Mouse (Mus musculus): ENCODE measurements around the gene Cradd. TPM values are rescaled to one million over a fixed set of nuclear protein-coding genes. Genes with fewer than 3 reads are reported as not detected.

The Cradd gene
- polyA plus RNA-seq, 1 experiment from 2014 or later = 13.0 TPM

DNA sequence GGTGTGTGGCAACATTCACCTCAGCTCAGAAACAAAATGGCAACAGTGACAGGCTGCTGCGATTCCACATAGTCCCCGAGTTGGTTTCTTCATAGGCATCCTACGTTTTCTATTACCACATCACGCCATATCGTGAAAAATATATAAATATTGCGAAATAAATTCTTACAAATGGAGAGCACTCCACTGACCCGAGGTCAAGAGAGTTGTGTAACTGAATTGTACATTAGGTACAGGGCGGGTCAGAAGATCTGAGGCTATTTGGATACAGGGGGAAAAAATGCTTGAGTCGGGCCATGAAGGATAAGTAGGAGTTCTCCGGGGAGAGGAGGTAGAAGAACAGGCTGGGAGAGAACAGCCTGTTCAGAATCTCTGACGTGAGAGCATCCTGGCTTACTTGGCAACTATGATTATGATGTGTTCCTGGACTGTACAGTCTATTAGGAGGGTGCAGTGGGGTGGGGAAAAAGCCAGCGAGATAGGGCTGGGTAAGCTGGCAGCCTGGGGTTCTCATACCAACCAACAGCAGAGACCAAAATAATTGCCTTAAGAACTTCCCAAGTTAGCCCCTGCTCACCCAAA, 37.4 kb upstream of the Cradd start:
- Histone ChIP-seq H3K9ac (replicated peaks; ENCODE audit: low read depth, low read length) (no peak overlapping the region), H3K9me3 (ENCODE audit: control insufficient read depth, low read depth, low read length) (no peaks in the 10 kb centered on the region), H3K36me3 (ENCODE audit: control insufficient read depth, insufficient read depth, low read length) (no peaks in the 10 kb centered on the region), H3K4me3 (ENCODE audit: low read depth, low read length) (no peak overlapping the region), H3K4me1 (ENCODE audit: control insufficient read depth, insufficient read depth, low read length) (no peaks in the 10 kb centered on the region), H3K27ac (ENCODE audit: low read length) (no peak overlapping the region), H3K27me3 (ENCODE audit: control insufficient read depth, insufficient read depth, low read length) (no peaks in the 10 kb centered on the region), H3K4me2 (replicated peaks; ENCODE audit: low read depth, low read length) (no peak overlapping the region)
- ATAC-seq (ENCODE audit: insufficient number of reproducible peaks, insufficient read depth, low FRiP score, low read depth) = no peak
- 87% methylated on average over 12 of the region's 12 CpGs for WGBS

DNA sequence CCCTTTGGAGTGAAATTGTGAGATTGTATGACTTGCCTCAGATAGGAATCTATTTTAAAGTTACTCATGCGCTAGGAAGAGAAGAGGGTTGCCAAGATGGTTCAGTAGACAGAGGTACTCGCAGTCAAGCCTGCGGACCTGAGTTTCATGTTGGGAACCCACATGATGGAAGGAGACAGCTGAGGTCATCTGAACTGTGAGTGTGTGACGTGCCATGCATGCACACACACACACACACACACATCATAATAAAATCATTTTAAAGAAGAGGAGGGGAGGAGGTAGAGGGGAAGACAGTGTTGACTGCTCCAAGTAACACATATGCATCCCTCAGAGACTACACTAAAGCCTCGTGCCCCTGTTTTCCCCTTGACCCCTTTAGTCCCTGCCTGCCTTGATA, 36.1 kb upstream of the Cradd start:
- no peak overlapping the region for H3K9ac ChIP-seq (replicated peaks; ENCODE audit: low read depth, low read length)
- no peak overlapping the region for H3K27ac ChIP-seq (ENCODE audit: low read length)
- no peak for ATAC-seq (ENCODE audit: insufficient number of reproducible peaks, insufficient read depth, low FRiP score, low read depth)
- WGBS = 82% methylated on average over 5 of the region's 5 CpGs
- H3K4me2 ChIP-seq (replicated peaks; ENCODE audit: low read depth, low read length) = no peak overlapping the region
- H3K4me3 ChIP-seq (ENCODE audit: low read depth, low read length) = no peak overlapping the region
- no peaks in the 10 kb centered on the region for H3K36me3 ChIP-seq (ENCODE audit: control insufficient read depth, insufficient read depth, low read length)
- no peaks in the 10 kb centered on the region for H3K9me3 ChIP-seq (ENCODE audit: control insufficient read depth, low read depth, low read length)
- H3K27me3 ChIP-seq (ENCODE audit: control insufficient read depth, insufficient read depth, low read length) = no peaks in the 10 kb centered on the region
- H3K4me1 ChIP-seq (ENCODE audit: control insufficient read depth, insufficient read depth, low read length) = no peaks in the 10 kb centered on the region

- Histone ChIP-seq H3K4me3 (ENCODE audit: low read depth, low read length) (no peak overlapping the region), H3K4me1 (ENCODE audit: control insufficient read depth, insufficient read depth, low read length) (no peaks in the 10 kb centered on the region), H3K9me3 (ENCODE audit: control insufficient read depth, low read depth, low read length) (no peaks in the 10 kb centered on the region), H3K9ac (replicated peaks; ENCODE audit: low read depth, low read length) (no peak overlapping the region), H3K27ac (ENCODE audit: low read length) (no peak overlapping the region), H3K36me3 (ENCODE audit: control insufficient read depth, insufficient read depth, low read length) (no peaks in the 10 kb centered on the region), H3K27me3 (ENCODE audit: control insufficient read depth, insufficient read depth, low read length) (no peaks in the 10 kb centered on the region), H3K4me2 (replicated peaks; ENCODE audit: low read depth, low read length) (no peak overlapping the region)
- 90% methylated on average over 3 of the region's 3 CpGs for WGBS
- no peak for ATAC-seq (ENCODE audit: insufficient number of reproducible peaks, insufficient read depth, low FRiP score, low read depth)
Observed at GRCm38 (mm10) chr10:95357721-95358120, 33.8 kb upstream of the Cradd start.

DNA sequence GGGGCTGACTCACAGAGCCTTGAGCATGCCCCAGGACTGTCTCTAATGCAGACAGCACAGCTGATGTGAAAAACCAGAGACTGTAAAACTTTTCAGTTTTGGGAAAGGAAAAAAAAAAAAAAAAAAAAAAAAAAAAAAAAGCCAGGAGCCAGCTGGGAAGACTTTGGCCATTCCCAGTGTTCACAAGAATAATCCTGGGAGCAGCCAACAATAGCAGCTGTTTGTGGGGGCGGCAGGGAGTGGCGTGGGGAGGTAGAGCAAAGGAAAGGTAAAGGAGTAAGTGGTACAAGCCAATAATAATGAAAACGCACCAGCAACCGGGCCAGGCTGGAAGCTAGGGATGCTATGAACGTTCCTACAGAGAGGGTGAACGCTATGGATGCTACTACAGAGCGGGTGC, 32.8 kb upstream of the Cradd start:
- no peaks in the 10 kb centered on the region for H3K4me1 ChIP-seq (ENCODE audit: control insufficient read depth, insufficient read depth, low read length)
- no peaks in the 10 kb centered on the region for H3K27me3 ChIP-seq (ENCODE audit: control insufficient read depth, insufficient read depth, low read length)
- no peak overlapping the region for H3K4me3 ChIP-seq (ENCODE audit: low read depth, low read length)
- H3K9me3 ChIP-seq (ENCODE audit: control insufficient read depth, low read depth, low read length) = no peaks in the 10 kb centered on the region
- no peak overlapping the region for H3K4me2 ChIP-seq (replicated peaks; ENCODE audit: low read depth, low read length)
- no peaks in the 10 kb centered on the region for H3K36me3 ChIP-seq (ENCODE audit: control insufficient read depth, insufficient read depth, low read length)
- WGBS = 78% methylated on average over 7 of the region's 7 CpGs
- H3K9ac ChIP-seq (replicated peaks; ENCODE audit: low read depth, low read length) = no peak overlapping the region
- ATAC-seq (ENCODE audit: insufficient number of reproducible peaks, insufficient read depth, low FRiP score, low read depth) = no peak
- no peak overlapping the region for H3K27ac ChIP-seq (ENCODE audit: low read length)

GRCm38 (mm10) chr10:95355678-95356268, 31.8 kb upstream of the Cradd start:
- WGBS = 19% methylated on average over 6 of the region's 6 CpGs
- Histone ChIP-seq H3K9me3 (ENCODE audit: control insufficient read depth, low read depth, low read length) (no peaks in the 10 kb centered on the region), H3K36me3 (ENCODE audit: control insufficient read depth, insufficient read depth, low read length) (no peaks in the 10 kb centered on the region), H3K4me2 (replicated peaks; ENCODE audit: low read depth, low read length) (no peak overlapping the region), H3K9ac (replicated peaks; ENCODE audit: low read depth, low read length) (no peak overlapping the region), H3K27me3 (ENCODE audit: control insufficient read depth, insufficient read depth, low read length) (no peaks in the 10 kb centered on the region), H3K27ac (ENCODE audit: low read length) (no peak overlapping the region), H3K4me3 (ENCODE audit: low read depth, low read length) (no peak overlapping the region), H3K4me1 (ENCODE audit: control insufficient read depth, insufficient read depth, low read length) (no peaks in the 10 kb centered on the region)
- ATAC-seq (ENCODE audit: insufficient number of reproducible peaks, insufficient read depth, low FRiP score, low read depth) = no peak

DNA sequence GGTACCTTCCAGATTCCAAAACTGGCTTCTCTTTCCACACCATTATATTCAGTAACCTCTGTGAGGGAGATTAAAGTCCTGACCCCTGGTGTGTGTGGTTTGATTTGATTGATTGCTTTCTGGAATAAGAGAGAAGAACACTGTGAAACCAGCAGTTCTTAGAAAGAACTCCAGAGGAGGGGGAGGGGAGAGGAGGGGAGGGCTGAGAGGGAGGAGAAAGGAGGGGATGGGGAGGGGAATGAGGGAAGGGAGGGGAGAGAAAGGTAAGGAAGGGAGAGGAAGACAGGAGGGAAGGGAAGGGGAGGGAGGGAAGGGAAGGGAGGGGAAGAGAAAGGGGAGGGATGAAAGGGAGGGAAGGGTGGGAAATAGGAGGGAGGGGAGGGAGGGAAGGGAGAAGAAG, 30.7 kb upstream of the Cradd start:
- H3K4me1 ChIP-seq (ENCODE audit: control insufficient read depth, insufficient read depth, low read length) = no peaks in the 10 kb centered on the region
- no peak overlapping the region for H3K4me2 ChIP-seq (replicated peaks; ENCODE audit: low read depth, low read length)
- H3K27me3 ChIP-seq (ENCODE audit: control insufficient read depth, insufficient read depth, low read length) = no peaks in the 10 kb centered on the region
- H3K4me3 ChIP-seq (ENCODE audit: low read depth, low read length) = no peak overlapping the region
- H3K9me3 ChIP-seq (ENCODE audit: control insufficient read depth, low read depth, low read length) = no peaks in the 10 kb centered on the region
- no peak overlapping the region for H3K27ac ChIP-seq (ENCODE audit: low read length)
- H3K9ac ChIP-seq (replicated peaks; ENCODE audit: low read depth, low read length) = no peak overlapping the region
- H3K36me3 ChIP-seq (ENCODE audit: control insufficient read depth, insufficient read depth, low read length) = no peaks in the 10 kb centered on the region
- ATAC-seq (ENCODE audit: insufficient number of reproducible peaks, insufficient read depth, low FRiP score, low read depth) = no peak

GRCm38 (mm10) chr10:95354047-95354446, 30.1 kb upstream of the Cradd start:
- H3K4me2 ChIP-seq (replicated peaks; ENCODE audit: low read depth, low read length) = no peak overlapping the region
- no peak for ATAC-seq (ENCODE audit: insufficient number of reproducible peaks, insufficient read depth, low FRiP score, low read depth)
- no peaks in the 10 kb centered on the region for H3K27me3 ChIP-seq (ENCODE audit: control insufficient read depth, insufficient read depth, low read length)
- H3K9ac ChIP-seq (replicated peaks; ENCODE audit: low read depth, low read length) = no peak overlapping the region
- H3K27ac ChIP-seq (ENCODE audit: low read length) = no peak overlapping the region
- no peak overlapping the region for H3K4me3 ChIP-seq (ENCODE audit: low read depth, low read length)
- no peaks in the 10 kb centered on the region for H3K4me1 ChIP-seq (ENCODE audit: control insufficient read depth, insufficient read depth, low read length)
- H3K9me3 ChIP-seq (ENCODE audit: control insufficient read depth, low read depth, low read length) = no peaks in the 10 kb centered on the region
- 83% methylated on average over 6 of the region's 6 CpGs for WGBS
- H3K36me3 ChIP-seq (ENCODE audit: control insufficient read depth, insufficient read depth, low read length) = no peaks in the 10 kb centered on the region

DNA sequence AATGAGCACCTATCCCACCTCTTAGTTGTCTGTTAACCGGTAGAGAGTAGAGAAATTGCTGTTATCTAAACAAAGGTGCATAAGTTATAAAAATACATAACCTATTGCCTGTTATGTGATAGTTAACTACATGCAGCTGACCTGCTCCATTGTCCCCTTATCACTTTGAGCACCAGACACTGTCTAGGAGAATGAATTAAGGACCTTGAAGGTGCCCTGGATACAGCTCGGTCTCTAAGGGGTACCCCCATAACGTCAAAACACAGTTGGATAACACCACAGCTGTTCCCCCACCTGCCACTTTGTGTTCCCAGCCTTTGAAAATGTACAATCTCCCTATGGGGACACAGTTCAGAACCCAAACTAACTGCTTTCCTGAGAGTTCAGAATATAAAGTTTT, 24.5 kb upstream of the Cradd start:
- WGBS = 71% methylated on average over 3 of the region's 3 CpGs
- H3K9ac ChIP-seq (replicated peaks; ENCODE audit: low read depth, low read length) = no peak overlapping the region
- no peaks in the 10 kb centered on the region for H3K27me3 ChIP-seq (ENCODE audit: control insufficient read depth, insufficient read depth, low read length)
- no peaks in the 10 kb centered on the region for H3K4me1 ChIP-seq (ENCODE audit: control insufficient read depth, insufficient read depth, low read length)
- no peaks in the 10 kb centered on the region for H3K9me3 ChIP-seq (ENCODE audit: control insufficient read depth, low read depth, low read length)
- H3K4me2 ChIP-seq (replicated peaks; ENCODE audit: low read depth, low read length) = no peak overlapping the region
- H3K27ac ChIP-seq (ENCODE audit: low read length) = no peak overlapping the region
- ATAC-seq (ENCODE audit: insufficient number of reproducible peaks, insufficient read depth, low FRiP score, low read depth) = no peak
- no peak overlapping the region for H3K4me3 ChIP-seq (ENCODE audit: low read depth, low read length)
- H3K36me3 ChIP-seq (ENCODE audit: control insufficient read depth, insufficient read depth, low read length) = no peaks in the 10 kb centered on the region

- WGBS = 83% methylated on average over 3 of the region's 3 CpGs
- Histone ChIP-seq H3K4me2 (replicated peaks; ENCODE audit: low read depth, low read length) (no peak overlapping the region), H3K36me3 (ENCODE audit: control insufficient read depth, insufficient read depth, low read length) (no peaks in the 10 kb centered on the region), H3K27ac (ENCODE audit: low read length) (no peak overlapping the region), H3K9ac (replicated peaks; ENCODE audit: low read depth, low read length) (no peak overlapping the region), H3K27me3 (ENCODE audit: control insufficient read depth, insufficient read depth, low read length) (no peaks in the 10 kb centered on the region), H3K4me1 (ENCODE audit: control insufficient read depth, insufficient read depth, low read length) (no peaks in the 10 kb centered on the region), H3K9me3 (ENCODE audit: control insufficient read depth, low read depth, low read length) (no peaks in the 10 kb centered on the region), H3K4me3 (ENCODE audit: low read depth, low read length) (no peak overlapping the region)
- no peak for ATAC-seq (ENCODE audit: insufficient number of reproducible peaks, insufficient read depth, low FRiP score, low read depth)
Observed at GRCm38 (mm10) chr10:95347776-95348175, 23.8 kb upstream of the Cradd start.
